Mouse (Mus musculus) E14TG2a.4 (cell line): ENCODE data around the gene Ceacam9.
A peak's percentile ranks its signal among the peaks of the same experiment; 100 is the strongest.

Experiments
- H3K27me3 ChIP-seq: 2 replicates; pipeline ENCODE4 v1.6.1; 2014; ENCODE audit warnings: low read length, control low read depth; ENCODE audit not compliant: insufficient read depth
- H3K36me3 ChIP-seq: 2 replicates; pipeline ENCODE4 v1.6.1; 2014; ENCODE audit warnings: low read length, control low read depth; ENCODE audit not compliant: insufficient read depth
- H3K4me1 ChIP-seq: replicated peaks from 2 replicates; pipeline ENCODE4 v1.6.1; 2014; ENCODE audit warnings: low read depth, low read length, control low read depth
- H3K4me3 ChIP-seq: replicated peaks from 2 replicates; pipeline ENCODE4 v1.5.1; 2014; ENCODE audit warnings: mild to moderate bottlenecking, low read length
- H3K9me3 ChIP-seq: 2 replicates; pipeline ENCODE4 v1.6.1; 2014; ENCODE audit warnings: low read length, control low read depth
- CTCF ChIP-seq: conservative IDR thresholded peaks from 2 replicates; pipeline ENCODE4 v1.5.1; 2014; ENCODE audit warnings: low read length
- NANOG ChIP-seq: IDR thresholded peaks from 2 replicates; pipeline ENCODE4 v1.6.1; 2014; ENCODE audit warnings: borderline replicate concordance, low read length, mixed read lengths
- POU5F1 ChIP-seq: IDR thresholded peaks from 2 replicates; pipeline ENCODE4 v1.6.1; 2014; ENCODE audit warnings: low read length, borderline replicate concordance

Gene Ceacam9

DNA sequence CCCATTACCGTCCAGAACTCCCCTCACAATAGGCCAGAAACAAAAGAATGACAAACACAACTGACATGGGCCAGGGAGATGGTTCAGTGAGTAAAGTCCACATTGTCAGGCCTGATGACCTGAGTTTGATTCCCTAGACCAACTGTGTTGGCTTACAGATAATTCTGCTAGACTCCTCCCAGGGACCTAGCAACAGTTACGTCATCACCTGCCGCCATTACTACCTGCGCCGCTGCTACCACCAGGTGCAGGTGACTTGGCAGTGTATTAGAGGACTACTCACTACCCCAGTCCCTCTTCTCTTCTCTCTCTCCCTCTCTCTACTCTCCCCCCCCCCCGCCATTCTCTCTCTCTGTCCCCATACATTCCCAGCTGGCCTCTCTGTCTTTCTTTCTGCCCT, 9.1 kb downstream of the Ceacam9 start:
- Histone ChIP-seq H3K27me3 (no peaks in the 10 kb centered on the region), H3K9me3 (no peaks in the 10 kb centered on the region), H3K36me3 (no peaks in the 10 kb centered on the region), H3K4me3 (peak overlapping the region; percentile 68), H3K4me1 (peaks cover 37% of the 10 kb centered on the region)
- TF ChIP-seq POU5F1 = no peak
- TF ChIP-seq CTCF = no peak
- no peak for TF ChIP-seq NANOG

DNA sequence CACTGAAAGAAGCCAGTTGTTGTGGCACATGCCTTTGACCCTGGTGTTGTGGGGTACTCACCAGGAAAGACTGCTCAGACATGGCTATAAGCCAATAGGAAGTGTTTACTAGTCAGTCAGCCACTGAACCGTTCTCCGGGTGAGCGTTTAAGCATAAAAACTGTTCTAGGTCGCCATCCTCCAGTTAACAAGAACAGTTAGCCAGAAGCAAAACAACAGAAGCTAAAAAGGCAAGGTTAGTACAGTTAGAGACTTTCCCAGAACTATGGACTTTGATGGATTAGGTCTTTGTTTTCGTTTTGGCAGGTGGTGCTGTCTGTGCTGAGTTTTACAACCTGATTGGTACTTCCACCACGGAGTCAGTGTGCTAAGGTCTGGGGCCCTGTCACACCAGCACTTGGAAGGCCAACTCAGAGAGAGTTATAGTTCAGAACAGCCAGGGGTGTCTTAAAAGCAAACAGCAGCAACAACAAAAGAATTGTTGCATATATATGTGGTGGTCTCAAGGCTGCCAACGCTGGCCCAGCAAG, 10.2 kb downstream of the Ceacam9 start:
- peaks cover 37% of the 10 kb centered on the region for H3K4me1 ChIP-seq
- no peak overlapping the region for H3K4me3 ChIP-seq
- H3K9me3 ChIP-seq = no peaks in the 10 kb centered on the region
- no peak for TF ChIP-seq NANOG
- TF ChIP-seq CTCF = no peak
- no peak for TF ChIP-seq POU5F1
- no peaks in the 10 kb centered on the region for H3K27me3 ChIP-seq
- no peaks in the 10 kb centered on the region for H3K36me3 ChIP-seq

DNA sequence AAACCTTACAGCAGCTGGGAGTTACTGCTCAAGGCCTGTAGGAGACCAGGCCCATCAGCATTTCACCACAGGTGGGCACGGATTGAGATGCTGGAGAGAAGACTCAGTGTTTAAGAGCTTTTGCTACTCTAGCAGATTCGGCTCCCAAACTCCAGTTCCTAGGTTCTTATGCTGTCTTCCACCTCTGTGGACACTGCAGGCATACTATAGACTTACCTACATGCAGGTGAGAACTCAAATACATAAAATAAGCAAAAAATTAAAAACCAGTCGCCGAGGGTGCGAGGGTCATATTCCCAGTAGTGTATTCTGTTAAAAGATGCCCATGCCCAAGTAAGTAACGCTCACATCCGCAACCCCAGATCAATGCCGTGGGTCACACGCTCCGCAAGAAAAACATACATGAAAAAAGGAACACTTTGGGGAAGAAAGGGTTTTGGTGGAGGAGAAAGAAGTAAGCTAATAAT, 15.9 kb downstream of the Ceacam9 start:
- Histone ChIP-seq H3K4me3 (peak overlapping the region; percentile 92), H3K27me3 (no peaks in the 10 kb centered on the region), H3K9me3 (no peaks in the 10 kb centered on the region), H3K4me1 (peaks cover 48% of the 10 kb centered on the region), H3K36me3 (0 out of 2 replicates have a peak, but pooled peaks cover 6% of the 10 kb centered on the region)
- no peak for TF ChIP-seq CTCF
- TF ChIP-seq POU5F1 = no peak
- no peak for TF ChIP-seq NANOG

DNA sequence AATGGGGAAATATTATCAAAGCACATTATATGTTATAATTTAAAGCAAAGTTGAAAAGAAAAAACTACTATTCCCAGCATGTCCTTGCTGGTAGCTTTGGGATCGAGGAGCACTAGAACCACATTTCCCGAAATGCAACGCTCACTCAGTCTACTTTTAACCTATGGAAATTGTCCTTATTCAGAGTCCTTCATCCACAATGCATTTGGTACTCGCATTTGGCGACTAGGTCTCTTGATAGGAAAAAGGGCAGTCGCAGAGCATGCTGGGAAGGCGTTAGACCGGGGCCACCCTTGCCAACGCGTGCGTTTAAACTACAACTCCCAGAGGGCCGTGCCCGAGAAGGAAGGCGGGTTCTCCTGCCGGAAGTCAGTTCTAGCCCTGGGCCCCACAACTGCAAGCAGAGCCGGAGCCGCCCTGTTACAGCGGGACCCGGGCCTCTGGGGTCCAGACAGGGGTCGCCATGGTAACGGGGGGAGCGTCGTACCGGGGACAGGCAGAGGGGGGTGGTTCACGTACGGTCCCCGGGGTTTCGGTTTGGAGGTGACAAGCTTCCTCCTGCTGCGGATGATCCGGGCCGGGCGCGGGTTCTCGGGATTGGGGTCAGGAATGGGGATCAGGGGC, 16.5 kb downstream of the Ceacam9 start, which contains the start of gene Ap2s1:
Gene Ap2s1, plus strand, starts transcription at position 338 of the 624 bp plus-strand sequence.
- H3K36me3 ChIP-seq = peaks cover 11% of the 10 kb centered on the region
- H3K4me3 ChIP-seq = peak within 1 kb of the TSS; percentile 92
- TF ChIP-seq POU5F1 (no peak), NANOG (no peak), CTCF (no peak)
- no peaks in the 10 kb centered on the region for H3K27me3 ChIP-seq
- H3K9me3 ChIP-seq = no peaks in the 10 kb centered on the region
- H3K4me1 ChIP-seq = peaks cover 48% of the 10 kb centered on the region

DNA sequence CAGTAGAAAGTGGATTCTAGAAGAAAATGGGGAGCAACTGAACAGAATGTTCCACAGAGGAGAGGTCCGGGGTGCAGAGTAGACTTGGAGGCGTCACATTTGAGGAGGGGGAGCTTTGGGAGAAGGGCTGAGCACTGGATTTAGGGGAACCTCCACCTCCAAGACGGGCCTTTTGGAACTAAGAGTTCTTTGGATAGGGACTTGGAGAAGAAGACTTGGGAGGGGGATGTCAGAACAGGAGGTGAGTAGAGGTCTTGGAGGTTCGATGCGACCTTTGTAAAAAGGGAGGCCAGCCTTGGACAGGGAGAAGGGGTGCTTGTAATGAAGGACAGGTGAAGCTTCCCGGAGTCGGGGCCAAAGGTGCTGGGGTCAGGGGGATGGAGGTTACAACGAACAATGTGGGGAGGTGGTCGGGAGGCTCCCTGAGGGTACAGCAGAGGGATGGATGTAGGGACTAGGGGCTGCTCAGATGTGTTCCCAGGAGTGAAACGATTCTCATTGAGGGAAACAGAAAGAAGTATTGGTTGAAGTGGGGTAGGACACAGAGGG, 17.4 kb downstream of the Ceacam9 start:
- H3K4me1 ChIP-seq = peaks cover 38% of the 10 kb centered on the region
- TF ChIP-seq CTCF (no peak), NANOG (no peak)
- no peaks in the 10 kb centered on the region for H3K9me3 ChIP-seq

DNA sequence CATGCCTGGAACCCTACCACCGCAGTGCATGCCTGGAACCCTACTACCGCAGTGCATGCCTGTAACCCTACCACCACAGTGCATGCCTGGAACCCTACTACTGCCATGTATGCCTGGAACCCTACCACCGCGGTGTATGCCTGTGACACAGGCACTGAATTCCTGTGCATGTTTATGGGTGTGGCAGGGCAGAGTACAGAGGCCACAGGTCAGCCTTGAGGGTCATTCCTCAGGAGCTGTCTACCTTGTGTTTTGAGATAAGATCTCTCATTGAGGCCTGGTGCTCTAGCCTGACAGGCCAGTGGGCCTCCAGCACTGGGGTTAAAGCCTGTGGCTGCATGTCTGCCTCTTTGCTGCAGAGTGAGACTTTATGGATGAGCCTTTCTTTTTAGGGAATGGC, 23.6 kb downstream of the Ceacam9 start:
- H3K4me3 ChIP-seq = no peak overlapping the region
- TF ChIP-seq CTCF (no peak), POU5F1 (no peak), NANOG (no peak)

More for the DNA sequence above, 17.4 kb downstream of the Ceacam9 start:
- Histone ChIP-seq H3K27me3 (no peaks in the 10 kb centered on the region), H3K36me3 (peaks cover 20% of the 10 kb centered on the region), H3K4me3 (peak overlapping the region; percentile 92)

DNA sequence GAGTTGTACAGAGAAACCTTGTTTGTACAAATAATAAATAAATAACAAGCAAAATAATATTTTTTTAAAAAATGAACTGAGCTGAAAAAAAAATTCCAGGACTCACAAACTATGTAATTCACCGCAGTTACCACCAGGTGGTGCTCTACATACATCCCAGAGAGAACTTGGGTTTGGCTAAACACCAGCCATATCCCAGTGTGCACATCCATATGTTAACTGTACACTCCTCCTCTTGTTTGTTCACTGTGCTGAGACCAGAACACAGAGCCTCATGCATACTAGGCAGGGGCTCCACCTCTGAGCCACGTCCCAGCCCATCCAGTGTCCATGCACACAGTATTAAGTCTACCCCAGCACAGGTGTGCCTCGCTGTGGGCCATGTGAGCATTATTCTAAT, 24.4 kb downstream of the Ceacam9 start:
- H3K4me1 ChIP-seq = peaks cover 21% of the 10 kb centered on the region
- H3K9me3 ChIP-seq = no peaks in the 10 kb centered on the region
- no peak overlapping the region for H3K4me3 ChIP-seq
- TF ChIP-seq NANOG (no peak), CTCF (peak; percentile 93)
- no peaks in the 10 kb centered on the region for H3K27me3 ChIP-seq
- peaks cover 66% of the 10 kb centered on the region for H3K36me3 ChIP-seq

More for the DNA sequence above, 23.6 kb downstream of the Ceacam9 start:
- H3K4me1 ChIP-seq = peaks cover 17% of the 10 kb centered on the region
- peaks cover 66% of the 10 kb centered on the region for H3K36me3 ChIP-seq
- no peaks in the 10 kb centered on the region for H3K27me3 ChIP-seq
- no peaks in the 10 kb centered on the region for H3K9me3 ChIP-seq

DNA sequence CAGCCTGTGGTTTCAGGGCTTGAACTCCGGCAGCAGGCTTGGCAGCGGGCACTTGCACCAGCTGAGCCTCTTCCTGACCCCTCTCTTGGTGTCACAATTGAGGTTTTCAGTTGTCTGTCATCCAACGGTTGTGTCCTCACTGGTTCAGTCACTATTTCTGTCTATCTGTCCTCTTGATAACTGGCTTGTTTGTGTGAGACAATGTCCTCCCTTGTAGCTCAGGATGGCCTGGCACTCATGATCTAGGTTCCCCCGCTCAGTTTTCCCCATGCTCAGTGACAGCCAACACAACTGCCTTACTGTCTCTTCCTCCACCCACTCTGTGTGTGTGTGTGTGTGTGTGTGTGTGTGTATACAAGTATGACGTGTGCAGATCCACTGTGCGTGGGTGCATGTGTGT, 25.9 kb downstream of the Ceacam9 start:
- Histone ChIP-seq H3K36me3 (peaks cover 60% of the 10 kb centered on the region), H3K4me1 (peaks cover 19% of the 10 kb centered on the region), H3K27me3 (no peaks in the 10 kb centered on the region), H3K4me3 (no peak overlapping the region), H3K9me3 (no peaks in the 10 kb centered on the region)
- TF ChIP-seq POU5F1 (no peak), NANOG (no peak), CTCF (no peak)

DNA sequence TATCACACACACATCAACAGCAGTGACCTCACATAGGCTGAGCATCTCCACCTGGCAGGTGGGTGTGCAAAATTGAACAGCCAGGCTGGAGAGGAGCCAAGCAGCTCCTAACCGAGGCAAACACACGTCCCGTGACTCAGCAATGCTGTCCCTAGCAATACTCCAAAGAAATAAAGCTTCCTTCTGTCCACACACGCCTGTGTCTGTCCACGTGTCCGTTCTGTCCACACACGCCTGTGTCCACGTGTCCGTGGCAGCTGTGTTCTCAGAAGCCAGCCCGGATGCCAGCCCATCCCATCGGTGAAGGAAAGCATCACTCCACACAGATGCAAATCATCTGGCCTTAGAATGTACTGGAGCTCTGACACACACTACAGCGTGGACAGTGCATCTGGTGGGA, 30.3 kb downstream of the Ceacam9 start:
- TF ChIP-seq NANOG (no peak), POU5F1 (no peak), CTCF (no peak)

More for the DNA sequence above, 30.3 kb downstream of the Ceacam9 start:
- H3K4me3 ChIP-seq = 0 out of 2 replicates have a peak overlapping the region, but pooled peaks have one; percentile 10
- no peaks in the 10 kb centered on the region for H3K9me3 ChIP-seq
- peaks cover 27% of the 10 kb centered on the region for H3K36me3 ChIP-seq
- peaks cover 36% of the 10 kb centered on the region for H3K4me1 ChIP-seq
- H3K27me3 ChIP-seq = no peaks in the 10 kb centered on the region
